Mouse (Mus musculus) bone marrow, adult 2 months (tissue): ENCODE data around the gene Lzic.

ENCODE experiments used
- CTCF ChIP-seq: fragments of 200-500 bp; IDR thresholded peaks from 2 replicates; pipeline ENCODE4 v1.5.1; 2011; ENCODE audit warnings: low read length, control low read depth; ENCODE audit not compliant: control insufficient read depth, insufficient read depth
- POLR2A ChIP-seq: fragments of 200-500 bp; IDR thresholded peaks from 2 replicates; pipeline ENCODE4 v1.6.1; 2011; ENCODE audit warnings: low read depth, mild to moderate bottlenecking, control low read depth, low read length, borderline replicate concordance; ENCODE audit not compliant: control insufficient read depth

DNA sequence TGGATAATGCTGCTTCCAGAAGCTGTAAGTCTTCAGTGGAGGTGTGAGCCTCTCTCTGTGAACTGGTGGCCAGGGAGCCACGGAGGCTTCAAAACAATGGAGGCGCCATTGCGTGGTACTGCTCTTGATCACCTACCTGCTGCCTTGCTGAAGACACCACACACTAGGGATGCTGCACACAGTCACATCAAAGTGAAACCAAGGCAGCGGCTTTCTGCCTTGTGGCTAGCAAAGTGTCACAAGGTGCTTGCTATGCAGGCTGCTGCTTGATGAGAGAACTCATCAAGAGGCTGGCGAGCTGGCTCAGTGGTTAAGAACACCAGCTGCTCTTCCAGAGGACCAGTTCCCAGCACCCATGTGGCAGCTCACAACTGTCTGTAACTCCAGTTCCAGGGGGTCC lies 30.7 kb downstream of the Lzic start:
- TF ChIP-seq CTCF = no peak
- no peak for TF ChIP-seq POLR2A
